Mouse (Mus musculus): ENCODE measurements around the gene Tmtc1. TPM values are rescaled to one million over a fixed set of nuclear protein-coding genes. Genes with fewer than 3 reads are reported as not detected.

The Tmtc1 gene
- total and polyA plus RNA-seq, 2 experiments: 0.16 to 0.46 TPM

DNA sequence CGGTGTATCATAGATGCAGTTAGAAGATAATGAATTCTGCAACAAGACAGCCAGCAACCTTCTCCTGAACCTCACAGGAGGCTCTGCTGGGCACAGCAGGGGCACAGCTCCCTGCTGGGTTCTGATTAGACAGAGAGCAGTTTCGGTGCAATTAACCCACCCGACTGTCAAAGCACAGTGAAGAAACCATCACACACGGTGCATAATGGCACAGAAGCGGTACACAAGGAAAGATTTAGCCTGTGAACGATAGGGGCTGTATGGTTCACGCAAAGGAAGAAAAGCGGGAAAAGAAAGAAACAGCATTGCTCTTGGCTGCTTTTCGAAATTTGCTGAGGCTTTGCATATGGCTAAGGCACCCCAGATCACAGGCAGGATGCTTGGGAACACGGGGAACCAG, 52.0 kb downstream of the Tmtc1 start:
- no peak overlapping the region for H3K27ac ChIP-seq (replicated peaks; ENCODE audit: insufficient read depth, low read depth, low read length)

DNA sequence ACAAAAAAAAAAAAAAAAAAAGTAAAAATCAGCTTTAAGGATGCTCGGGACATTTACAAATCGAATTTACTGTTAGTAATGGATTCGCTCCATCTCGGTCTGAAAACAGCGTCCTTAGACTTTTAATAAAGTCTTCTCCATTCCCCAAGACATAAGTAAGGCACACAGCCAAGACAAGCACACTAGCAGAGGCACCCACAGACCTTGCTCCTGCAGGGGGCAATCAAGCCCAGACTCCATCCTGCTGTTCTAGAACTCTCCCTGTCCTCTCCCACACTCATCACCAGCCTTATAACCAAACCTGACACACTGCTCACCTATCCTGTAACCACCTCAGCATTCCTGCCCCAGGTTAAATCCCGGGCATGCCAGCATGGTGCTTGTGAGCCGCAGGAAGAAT, 52.9 kb downstream of the Tmtc1 start:
- no peak for DNase-seq (ENCODE audit: extremely low read depth, low read depth, low spot score)
- WGBS: 86% methylated on average over 7 of the region's 7 CpGs
- TF ChIP-seq POLR2A (IDR thresholded peaks at IDR 0.05; ENCODE audit: extremely low read depth, insufficient read depth, low read length) (no peak), CTCF (IDR thresholded peaks at IDR 0.05; ENCODE audit: low read depth, low read length) (no peak)
- Histone ChIP-seq H3K4me1 (ENCODE audit: control insufficient read depth, insufficient read depth, low read length) (no peaks in the 10 kb centered on the region), H3K27me3 (ENCODE audit: control insufficient read depth, insufficient read depth, low read length) (no peaks in the 10 kb centered on the region), H3K27ac (replicated peaks; ENCODE audit: insufficient read depth, low read depth, low read length) (no peak overlapping the region), H3K4me3 (ENCODE audit: insufficient read depth, low read depth, low read length) (no peak overlapping the region), H3K79me2 (ENCODE audit: control insufficient read depth, insufficient read depth, low read length) (no peaks in the 10 kb centered on the region), H3K36me3 (ENCODE audit: control insufficient read depth, insufficient read depth, low read length) (no peaks in the 10 kb centered on the region), H3K9ac (ENCODE audit: low read depth, low read length) (no peak overlapping the region)

More for the DNA sequence above, 52.0 kb downstream of the Tmtc1 start:
- 76% methylated on average over 10 of the region's 10 CpGs for WGBS
- H3K4me1 ChIP-seq (ENCODE audit: control insufficient read depth, insufficient read depth, low read length): no peaks in the 10 kb centered on the region
- H3K36me3 ChIP-seq (ENCODE audit: control insufficient read depth, insufficient read depth, low read length): no peaks in the 10 kb centered on the region
- no peak for DNase-seq (ENCODE audit: extremely low read depth, low read depth, low spot score)
- no peak overlapping the region for H3K9ac ChIP-seq (ENCODE audit: low read depth, low read length)
- no peak overlapping the region for H3K4me3 ChIP-seq (ENCODE audit: insufficient read depth, low read depth, low read length)
- TF ChIP-seq POLR2A (IDR thresholded peaks at IDR 0.05; ENCODE audit: extremely low read depth, insufficient read depth, low read length) (no peak), CTCF (IDR thresholded peaks at IDR 0.05; ENCODE audit: low read depth, low read length) (no peak)
- H3K79me2 ChIP-seq (ENCODE audit: control insufficient read depth, insufficient read depth, low read length): no peaks in the 10 kb centered on the region
- H3K27me3 ChIP-seq (ENCODE audit: control insufficient read depth, insufficient read depth, low read length): no peaks in the 10 kb centered on the region

DNA sequence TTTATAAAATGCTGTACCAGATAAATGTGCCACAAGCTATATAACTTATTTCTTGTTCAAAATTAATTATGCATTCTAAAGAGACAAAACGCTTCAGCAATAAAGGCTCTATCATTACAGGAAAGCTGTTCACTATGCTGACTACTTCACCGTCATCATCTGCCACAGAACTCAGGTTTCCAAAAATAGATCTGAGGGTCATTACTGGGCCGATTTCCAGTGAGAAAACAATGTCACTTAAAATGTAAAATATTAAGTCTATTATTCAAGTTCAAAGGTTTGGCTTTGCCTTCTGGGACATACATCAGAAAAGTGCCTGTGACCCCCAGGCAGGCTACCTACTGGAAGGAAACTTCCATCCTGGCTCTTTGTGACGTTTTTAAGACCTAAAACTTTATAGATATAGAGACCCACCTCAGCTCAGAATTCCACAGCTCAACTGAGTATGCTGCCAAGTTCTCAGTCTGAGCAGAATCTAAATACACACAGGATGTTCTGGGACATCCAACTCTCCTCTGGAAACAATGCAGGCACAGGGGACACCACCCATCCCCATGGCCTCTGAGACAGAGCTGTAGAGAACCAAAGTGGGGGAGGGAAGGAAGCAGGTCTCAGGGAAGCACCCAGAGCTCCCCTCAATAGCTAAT, 53.4 kb downstream of the Tmtc1 start:
- no peaks in the 10 kb centered on the region for H3K36me3 ChIP-seq (ENCODE audit: control insufficient read depth, insufficient read depth, low read length)
- H3K79me2 ChIP-seq (ENCODE audit: control insufficient read depth, insufficient read depth, low read length): no peaks in the 10 kb centered on the region
- no peak overlapping the region for H3K4me3 ChIP-seq (ENCODE audit: insufficient read depth, low read depth, low read length)
- DNase-seq (ENCODE audit: extremely low read depth, low read depth, low spot score): no peak
- TF ChIP-seq POLR2A (IDR thresholded peaks at IDR 0.05; ENCODE audit: extremely low read depth, insufficient read depth, low read length) (no peak), CTCF (IDR thresholded peaks at IDR 0.05; ENCODE audit: low read depth, low read length) (no peak)
- no peaks in the 10 kb centered on the region for H3K4me1 ChIP-seq (ENCODE audit: control insufficient read depth, insufficient read depth, low read length)
- 48% methylated on average over 4 of the region's 4 CpGs for WGBS
- H3K27ac ChIP-seq (replicated peaks; ENCODE audit: insufficient read depth, low read depth, low read length): no peak overlapping the region
- no peaks in the 10 kb centered on the region for H3K27me3 ChIP-seq (ENCODE audit: control insufficient read depth, insufficient read depth, low read length)
- no peak overlapping the region for H3K9ac ChIP-seq (ENCODE audit: low read depth, low read length)

DNA sequence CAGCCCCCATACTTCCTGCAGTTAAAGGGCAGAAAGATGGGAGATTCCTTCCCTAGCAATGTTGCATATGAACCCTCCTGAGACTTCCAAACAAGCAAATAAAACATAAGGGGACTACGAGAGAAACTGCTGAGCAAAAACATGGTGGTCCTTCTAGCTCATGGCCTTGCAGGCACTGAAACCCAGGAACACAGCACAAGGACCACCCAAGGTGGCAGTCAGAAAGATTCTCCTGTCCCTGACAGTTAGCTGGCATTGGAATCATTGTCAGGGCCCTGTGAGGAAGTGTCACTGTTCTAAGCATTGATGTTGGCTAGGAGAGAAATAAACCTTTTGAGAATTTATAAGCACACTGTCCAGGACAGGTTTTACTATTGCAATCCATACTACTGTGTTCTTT, 56.2 kb downstream of the Tmtc1 start:
- H3K4me1 ChIP-seq (ENCODE audit: control insufficient read depth, insufficient read depth, low read length): no peaks in the 10 kb centered on the region
- no peaks in the 10 kb centered on the region for H3K27me3 ChIP-seq (ENCODE audit: control insufficient read depth, insufficient read depth, low read length)
- 82% methylated on average over 1 of the region's 1 CpGs for WGBS
- H3K79me2 ChIP-seq (ENCODE audit: control insufficient read depth, insufficient read depth, low read length): no peaks in the 10 kb centered on the region
- no peak overlapping the region for H3K4me3 ChIP-seq (ENCODE audit: insufficient read depth, low read depth, low read length)
- H3K36me3 ChIP-seq (ENCODE audit: control insufficient read depth, insufficient read depth, low read length): no peaks in the 10 kb centered on the region
- H3K9ac ChIP-seq (ENCODE audit: low read depth, low read length): no peak overlapping the region
- no peak for DNase-seq (ENCODE audit: extremely low read depth, low read depth, low spot score)
- TF ChIP-seq CTCF (IDR thresholded peaks at IDR 0.05; ENCODE audit: low read depth, low read length): no peak
- TF ChIP-seq POLR2A (IDR thresholded peaks at IDR 0.05; ENCODE audit: extremely low read depth, insufficient read depth, low read length): no peak
- H3K27ac ChIP-seq (replicated peaks; ENCODE audit: insufficient read depth, low read depth, low read length): no peak overlapping the region

DNA sequence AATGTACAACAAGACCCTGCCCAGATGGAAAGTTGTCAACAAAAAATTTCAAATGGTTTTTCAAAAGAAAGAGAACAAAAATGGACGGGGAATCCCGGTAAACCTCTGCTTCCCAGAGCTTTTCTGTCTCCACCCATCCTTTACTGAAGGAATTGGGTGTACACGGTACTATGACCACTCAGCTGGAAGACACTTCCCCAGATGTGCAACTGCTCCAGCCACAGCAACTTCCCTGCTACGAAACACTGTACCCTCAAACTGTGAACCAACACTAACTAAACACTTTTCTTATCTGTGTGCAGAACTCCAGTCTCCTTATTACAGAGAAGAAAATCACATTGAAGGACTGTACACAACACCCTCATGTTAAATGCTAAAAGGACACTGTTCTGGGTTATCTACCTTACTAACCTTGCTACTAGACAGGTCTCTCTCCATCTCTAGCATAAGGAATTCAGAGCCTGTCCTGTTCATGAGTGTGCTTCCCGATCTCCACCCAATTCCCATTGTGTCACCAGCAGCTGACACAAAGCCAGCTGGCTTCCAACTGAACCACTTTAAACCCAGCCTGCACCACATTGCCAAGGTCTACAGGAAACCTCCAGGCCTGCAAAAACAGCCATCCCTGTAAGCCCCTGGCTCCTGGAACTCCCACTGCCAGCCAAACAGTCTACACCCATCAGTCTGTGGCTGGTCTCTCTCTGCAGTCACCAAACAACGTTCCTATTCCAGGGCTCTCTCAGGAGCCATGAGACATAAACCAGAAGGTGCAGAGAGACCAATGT, 59.9 kb downstream of the Tmtc1 start:
- Histone ChIP-seq H3K27me3 (ENCODE audit: control insufficient read depth, insufficient read depth, low read length) (no peaks in the 10 kb centered on the region), H3K9ac (ENCODE audit: low read depth, low read length) (no peak overlapping the region), H3K4me1 (ENCODE audit: control insufficient read depth, insufficient read depth, low read length) (no peaks in the 10 kb centered on the region), H3K36me3 (ENCODE audit: control insufficient read depth, insufficient read depth, low read length) (no peaks in the 10 kb centered on the region), H3K79me2 (ENCODE audit: control insufficient read depth, insufficient read depth, low read length) (no peaks in the 10 kb centered on the region), H3K27ac (replicated peaks; ENCODE audit: insufficient read depth, low read depth, low read length) (no peak overlapping the region), H3K4me3 (ENCODE audit: insufficient read depth, low read depth, low read length) (no peak overlapping the region)
- TF ChIP-seq POLR2A (IDR thresholded peaks at IDR 0.05; ENCODE audit: extremely low read depth, insufficient read depth, low read length): no peak
- no peak for TF ChIP-seq CTCF (IDR thresholded peaks at IDR 0.05; ENCODE audit: low read depth, low read length)
- DNase-seq (ENCODE audit: extremely low read depth, low read depth, low spot score): no peak
- WGBS: 74% methylated on average over 6 of the region's 6 CpGs

Data from liver, adult 2 months (tissue).